ENCODE assay signal across 17 mouse cellular contexts in the genomic region with DNA sequence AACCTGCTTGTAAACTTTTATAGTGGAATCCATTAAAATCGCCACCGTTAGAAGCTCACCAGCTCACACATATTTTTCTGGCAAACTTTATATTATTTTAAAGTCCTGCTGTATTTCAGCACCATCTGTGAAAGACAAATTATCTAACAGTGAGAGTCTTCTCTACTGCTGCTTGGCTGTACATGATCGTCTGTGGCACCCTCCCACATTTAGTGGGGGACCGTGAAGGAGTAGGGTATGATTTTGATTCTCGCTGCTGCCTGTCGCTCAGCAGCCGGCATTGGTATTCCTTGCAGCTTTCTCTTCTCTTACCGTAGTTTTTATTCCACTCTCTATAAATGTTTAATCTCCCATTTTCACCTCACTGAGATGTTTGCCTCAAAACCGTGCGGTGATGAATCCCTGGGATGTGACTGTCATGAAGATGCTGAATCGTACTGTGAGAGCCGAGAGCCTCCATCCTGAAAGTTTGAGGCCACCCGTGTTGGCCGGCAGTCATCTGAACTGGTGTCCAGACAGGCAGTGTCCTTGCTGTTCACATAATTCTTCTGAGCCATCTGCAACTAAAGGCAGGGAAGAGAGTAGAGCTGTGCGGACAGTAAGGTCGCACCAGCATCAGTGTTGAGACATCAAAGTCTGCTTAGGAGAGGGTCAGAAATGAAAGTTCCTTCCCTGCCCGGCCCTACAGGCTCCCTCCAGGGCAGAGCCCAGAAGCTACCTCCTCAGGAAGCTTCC. TPM values are rescaled to one million over a fixed set of nuclear protein-coding genes. Genes with fewer than 3 reads are reported as not detected.
DNase-seq lines count a peak whose midpoint lies in the region; ATAC-seq and TF ChIP-seq lines count a peak whose summit lies in the region.
"Had no signal": no experiment of that assay in that cellular context is flagged by ENCODE, and none has a peak within 500 bp of the region (broad histone marks: within the 10 kb centered on the region; RNA-seq: fewer than 3 reads in every experiment).

No protein-coding gene starts in this region.

- no peak for DNase-seq in limb, embryonic 10.5 days (ENCODE audit: low spot score)
- DNase-seq in adrenal gland, adult 2 months, result peak; percentile 82
- peak; percentile 63 for DNase-seq in adrenal gland, postnatal 10 days
- DNase-seq in adipocyte (ENCODE audit: low spot score), result no peak
- DNase-seq: cerebellum, adult 9-11 months; kidney, adult 2 months; liver, embryonic 13.5 days; lung, embryonic 14.5 days; thymus, postnatal 14 days had no signal

- peaks cover 41% of the 10 kb centered on the region for H3K4me1 ChIP-seq in limb, embryonic 13.5 days
- H3K4me1 ChIP-seq in limb, embryonic 10.5 days, result peaks cover 26% of the 10 kb centered on the region
- peaks cover 11% of the 10 kb centered on the region; the same call in 1 of the 2 replicates for H3K4me1 ChIP-seq in olfactory bulb, adult 2 months (ENCODE audit: control insufficient read depth, insufficient read depth, low read length)
- H3K4me1 ChIP-seq: liver, embryonic 13.5 days had no signal

- H3K36me3 ChIP-seq in limb, embryonic 13.5 days, result no peaks in the 10 kb centered on the region
- no peaks in the 10 kb centered on the region for H3K36me3 ChIP-seq in limb, embryonic 10.5 days
- H3K36me3 ChIP-seq: hindbrain, embryonic 15.5 days; limb, embryonic 12.5 days had no signal

- no peak for TF ChIP-seq CTCF in olfactory bulb, adult 2 months (IDR thresholded peaks at IDR 0.05; ENCODE audit: insufficient read depth, low read depth, low read length)

- no peak overlapping the region for H3K27ac ChIP-seq in limb, embryonic 13.5 days
- H3K27ac ChIP-seq in limb, embryonic 10.5 days, result no peak overlapping the region
- H3K27ac ChIP-seq in olfactory bulb, adult 2 months (ENCODE audit: insufficient read depth, low read depth, low read length), result peak overlapping the region; percentile 40; the same call in 1 of the 2 replicates
- H3K27ac ChIP-seq: hindbrain, embryonic 15.5 days; kidney, postnatal 0 days; limb, embryonic 12.5 days; liver, embryonic 13.5 days had no signal

- H3K27me3 ChIP-seq in limb, embryonic 13.5 days, result no peaks in the 10 kb centered on the region
- no peaks in the 10 kb centered on the region for H3K27me3 ChIP-seq in limb, embryonic 10.5 days (ENCODE audit: low read depth, poor library complexity, severe bottlenecking)
- H3K27me3 ChIP-seq: hindbrain, embryonic 15.5 days; limb, embryonic 12.5 days; liver, embryonic 13.5 days had no signal

- no peaks in the 10 kb centered on the region for H3K9me3 ChIP-seq in limb, embryonic 13.5 days
- no peaks in the 10 kb centered on the region for H3K9me3 ChIP-seq in limb, embryonic 10.5 days (replicated peaks)
- H3K9me3 ChIP-seq: hindbrain, embryonic 15.5 days; limb, embryonic 12.5 days; liver, embryonic 13.5 days had no signal

- 0 out of 2 replicates have a peak overlapping the region, but pooled peaks have one; percentile 21 for H3K4me2 ChIP-seq in limb, embryonic 13.5 days (replicated peaks)
- H3K4me2 ChIP-seq: heart, embryonic 11.5 days; hindbrain, embryonic 15.5 days; limb, embryonic 12.5 days; liver, embryonic 13.5 days; lung, embryonic 14.5 days had no signal

- TF ChIP-seq POLR2A in olfactory bulb, adult 2 months (IDR thresholded peaks at IDR 0.05; ENCODE audit: insufficient read depth, low read depth, low read length), result no peak

- no peak overlapping the region for H3K9ac ChIP-seq in limb, embryonic 13.5 days
- H3K9ac ChIP-seq: hindbrain, embryonic 15.5 days; limb, embryonic 12.5 days; liver, embryonic 13.5 days; lung, embryonic 14.5 days had no signal

- no peak for ATAC-seq in limb, embryonic 13.5 days (ENCODE audit: low FRiP score, low read depth)
- ATAC-seq in CD4-positive, CD25-positive, alpha-beta regulatory T cell, adult 4 months, result no peak
- ATAC-seq: forebrain, embryonic 16.5 days had no signal

- no peak overlapping the region for H3K4me3 ChIP-seq in limb, embryonic 13.5 days
- no peak overlapping the region for H3K4me3 ChIP-seq in limb, embryonic 10.5 days
- H3K4me3 ChIP-seq in olfactory bulb, adult 2 months (ENCODE audit: insufficient read depth, low read depth, low read length), result no peak overlapping the region
- H3K4me3 ChIP-seq: hindbrain, embryonic 15.5 days; limb, embryonic 12.5 days; liver, embryonic 13.5 days had no signal

- 66% methylated on average over 17 of the region's 17 CpGs for WGBS in limb, embryonic 13.5 days
- WGBS in limb, embryonic 10.5 days, result 89% methylated on average over 17 of the region's 17 CpGs
- 71% methylated on average over 17 of the region's 17 CpGs for WGBS in olfactory bulb, adult 2 months

RNA-seq across cellular contexts. Expression of gene Sh3bgrl2, which starts 38.4 kb away (rescaled TPM):
- 7.7 and 8.5 TPM in 2 replicates for polyA plus RNA-seq in limb, embryonic 13.5 days (2015; fragmentation: Nextera tagmentation; extraction: Ambion mirVana)
- 9.2 and 10.9 TPM in 2 replicates for polyA plus RNA-seq in limb, embryonic 10.5 days (2016; fragmentation: Nextera tagmentation; extraction: Ambion mirVana)
- 10 to 100 TPM; 16.1 to 20.2 TPM for total RNA-seq in adrenal gland, adult 2 months (2021)
- 1.5 and 1.6 TPM in 2 replicates for polyA plus RNA-seq in adrenal gland, adult 2 months (2012; rRNA removed)
- total RNA-seq in adrenal gland, postnatal 10 days (2021), result 10 to 100 TPM; 18.4 to 22.7 TPM
- polyA plus RNA-seq in olfactory bulb, adult 2 months (2012; ENCODE audit: insufficient read depth, insufficient read length, low replicate concordance, missing spikeins), result not detected in 2 replicates
- 10 to 100 TPM; 20.8 to 22.4 TPM for polyA plus RNA-seq in CD4-positive, CD25-positive, alpha-beta regulatory T cell, adult 4 months (2017; shearing (Covaris generic))

Comparison
In these comparisons a context has a peak if more than half of its experiments do, and no peak if none do; other contexts are left out.
1. DNase-seq: peak in adrenal gland, adult 2 months (single experiment) and adrenal gland, postnatal 10 days (single experiment); none in limb, embryonic 10.5 days (single experiment) and adipocyte (single experiment).